Mouse (Mus musculus): Measurements from ENCODE around the gene Atp2b2. TPM values are rescaled to one million over a fixed set of nuclear protein-coding genes. Genes with fewer than 3 reads are reported as not detected.

Atp2b2 gene
- polyA plus RNA-seq, 1 experiment from 2014 or later: 0.15 TPM

- ATAC-seq (ENCODE audit: low read depth): peak; percentile 55
- H3K9me3 ChIP-seq (ENCODE audit: control insufficient read depth, low read length): no peaks in the 10 kb centered on the region
- no peak overlapping the region for H3K9ac ChIP-seq (ENCODE audit: low read length)
- peak overlapping the region; percentile 54 for H3K4me2 ChIP-seq (ENCODE audit: low read depth, low read length)
- H3K27me3 ChIP-seq (ENCODE audit: control insufficient read depth, insufficient read depth, low read depth, low read length): peaks cover 35% of the 10 kb centered on the region
- no peaks in the 10 kb centered on the region for H3K4me1 ChIP-seq (replicated peaks; ENCODE audit: control insufficient read depth, insufficient read depth, low read length)
- no peaks in the 10 kb centered on the region for H3K36me3 ChIP-seq (ENCODE audit: control insufficient read depth, insufficient read depth, low read length)
- H3K4me3 ChIP-seq (ENCODE audit: low read length): peak overlapping the region; percentile 25
- H3K27ac ChIP-seq (ENCODE audit: low read length): no peak overlapping the region
- 1% methylated on average over 42 of the region's 49 CpGs for WGBS
Measured at GRCm38 (mm10) chr6:113891225-113891967, 151.0 kb downstream of the Atp2b2 start.

- H3K36me3 ChIP-seq (ENCODE audit: control insufficient read depth, insufficient read depth, low read length): no peaks in the 10 kb centered on the region
- no peak overlapping the region for H3K9ac ChIP-seq (ENCODE audit: low read length)
- 0% methylated on average over 10 of the region's 10 CpGs for WGBS
- H3K4me3 ChIP-seq (ENCODE audit: low read length): peak overlapping the region; percentile 25
- no peaks in the 10 kb centered on the region for H3K4me1 ChIP-seq (replicated peaks; ENCODE audit: control insufficient read depth, insufficient read depth, low read length)
- ATAC-seq (ENCODE audit: low read depth): no peak; the same call in 1 of the 2 replicates
- H3K4me2 ChIP-seq (ENCODE audit: low read depth, low read length): peak overlapping the region; percentile 54
- H3K9me3 ChIP-seq (ENCODE audit: control insufficient read depth, low read length): no peaks in the 10 kb centered on the region
- H3K27ac ChIP-seq (ENCODE audit: low read length): no peak overlapping the region
- peaks cover 35% of the 10 kb centered on the region for H3K27me3 ChIP-seq (ENCODE audit: control insufficient read depth, insufficient read depth, low read depth, low read length)
Measured at GRCm38 (mm10) chr6:113890858-113891213, 151.6 kb downstream of the Atp2b2 start.

- Histone ChIP-seq H3K9ac (ENCODE audit: low read length) (no peak overlapping the region), H3K4me3 (ENCODE audit: low read length) (no peak overlapping the region), H3K27me3 (ENCODE audit: control insufficient read depth, insufficient read depth, low read depth, low read length) (peaks cover 35% of the 10 kb centered on the region), H3K27ac (ENCODE audit: low read length) (no peak overlapping the region), H3K4me2 (ENCODE audit: low read depth, low read length) (no peak overlapping the region), H3K4me1 (replicated peaks; ENCODE audit: control insufficient read depth, insufficient read depth, low read length) (no peaks in the 10 kb centered on the region), H3K9me3 (ENCODE audit: control insufficient read depth, low read length) (no peaks in the 10 kb centered on the region), H3K36me3 (ENCODE audit: control insufficient read depth, insufficient read depth, low read length) (no peaks in the 10 kb centered on the region)
- ATAC-seq (ENCODE audit: low read depth): no peak
- WGBS: 17% methylated on average over 16 of the region's 16 CpGs
Measured at GRCm38 (mm10) chr6:113890023-113890857, 152.2 kb downstream of the Atp2b2 start.

- H3K4me2 ChIP-seq (ENCODE audit: low read depth, low read length): no peak overlapping the region
- H3K4me1 ChIP-seq (replicated peaks; ENCODE audit: control insufficient read depth, insufficient read depth, low read length): no peaks in the 10 kb centered on the region
- no peak overlapping the region for H3K9ac ChIP-seq (ENCODE audit: low read length)
- no peaks in the 10 kb centered on the region for H3K9me3 ChIP-seq (ENCODE audit: control insufficient read depth, low read length)
- H3K27me3 ChIP-seq (ENCODE audit: control insufficient read depth, insufficient read depth, low read depth, low read length): peaks cover 35% of the 10 kb centered on the region
- WGBS: 39% methylated on average over 3 of the region's 3 CpGs
- H3K36me3 ChIP-seq (ENCODE audit: control insufficient read depth, insufficient read depth, low read length): no peaks in the 10 kb centered on the region
- no peak overlapping the region for H3K27ac ChIP-seq (ENCODE audit: low read length)
- H3K4me3 ChIP-seq (ENCODE audit: low read length): no peak overlapping the region
- ATAC-seq (ENCODE audit: low read depth): no peak
Measured at GRCm38 (mm10) chr6:113889180-113889579, 153.2 kb downstream of the Atp2b2 start.

GRCm38 (mm10) chr6:113886886-113887285, 155.5 kb downstream of the Atp2b2 start:
- no peak for ATAC-seq (ENCODE audit: low read depth)
- peaks cover 28% of the 10 kb centered on the region for H3K27me3 ChIP-seq (ENCODE audit: control insufficient read depth, insufficient read depth, low read depth, low read length)
- H3K4me3 ChIP-seq (ENCODE audit: low read length): no peak overlapping the region
- H3K36me3 ChIP-seq (ENCODE audit: control insufficient read depth, insufficient read depth, low read length): no peaks in the 10 kb centered on the region
- no peaks in the 10 kb centered on the region for H3K9me3 ChIP-seq (ENCODE audit: control insufficient read depth, low read length)
- no peaks in the 10 kb centered on the region for H3K4me1 ChIP-seq (replicated peaks; ENCODE audit: control insufficient read depth, insufficient read depth, low read length)
- H3K4me2 ChIP-seq (ENCODE audit: low read depth, low read length): no peak overlapping the region
- no peak overlapping the region for H3K9ac ChIP-seq (ENCODE audit: low read length)
- H3K27ac ChIP-seq (ENCODE audit: low read length): no peak overlapping the region

- WGBS: 63% methylated on average over 4 of the region's 4 CpGs
- H3K27ac ChIP-seq (ENCODE audit: low read length): no peak overlapping the region
- H3K36me3 ChIP-seq (ENCODE audit: control insufficient read depth, insufficient read depth, low read length): no peaks in the 10 kb centered on the region
- no peak overlapping the region for H3K4me3 ChIP-seq (ENCODE audit: low read length)
- no peak for ATAC-seq (ENCODE audit: low read depth)
- H3K4me1 ChIP-seq (replicated peaks; ENCODE audit: control insufficient read depth, insufficient read depth, low read length): no peaks in the 10 kb centered on the region
- H3K27me3 ChIP-seq (ENCODE audit: control insufficient read depth, insufficient read depth, low read depth, low read length): peaks cover 8% of the 10 kb centered on the region
- no peak overlapping the region for H3K9ac ChIP-seq (ENCODE audit: low read length)
- H3K9me3 ChIP-seq (ENCODE audit: control insufficient read depth, low read length): no peaks in the 10 kb centered on the region
- H3K4me2 ChIP-seq (ENCODE audit: low read depth, low read length): no peak overlapping the region
Measured at GRCm38 (mm10) chr6:113884806-113885205, 157.6 kb downstream of the Atp2b2 start.

- no peak for ATAC-seq (ENCODE audit: low read depth)
- Histone ChIP-seq H3K4me2 (ENCODE audit: low read depth, low read length) (no peak overlapping the region), H3K9me3 (ENCODE audit: control insufficient read depth, low read length) (no peaks in the 10 kb centered on the region), H3K27me3 (ENCODE audit: control insufficient read depth, insufficient read depth, low read depth, low read length) (no peaks in the 10 kb centered on the region), H3K36me3 (ENCODE audit: control insufficient read depth, insufficient read depth, low read length) (no peaks in the 10 kb centered on the region), H3K27ac (ENCODE audit: low read length) (no peak overlapping the region), H3K4me1 (replicated peaks; ENCODE audit: control insufficient read depth, insufficient read depth, low read length) (no peaks in the 10 kb centered on the region), H3K9ac (ENCODE audit: low read length) (no peak overlapping the region), H3K4me3 (ENCODE audit: low read length) (no peak overlapping the region)
- WGBS: 36% methylated on average over 9 of the region's 9 CpGs
Measured at GRCm38 (mm10) chr6:113883225-113883624, 159.2 kb downstream of the Atp2b2 start.

GRCm38 (mm10) chr6:113882396-113882795, 160.0 kb downstream of the Atp2b2 start:
- 57% methylated on average over 7 of the region's 7 CpGs for WGBS
- Histone ChIP-seq H3K36me3 (ENCODE audit: control insufficient read depth, insufficient read depth, low read length) (no peaks in the 10 kb centered on the region), H3K27ac (ENCODE audit: low read length) (no peak overlapping the region), H3K4me3 (ENCODE audit: low read length) (no peak overlapping the region), H3K9me3 (ENCODE audit: control insufficient read depth, low read length) (no peaks in the 10 kb centered on the region), H3K9ac (ENCODE audit: low read length) (no peak overlapping the region), H3K4me2 (ENCODE audit: low read depth, low read length) (no peak overlapping the region), H3K4me1 (replicated peaks; ENCODE audit: control insufficient read depth, insufficient read depth, low read length) (no peaks in the 10 kb centered on the region), H3K27me3 (ENCODE audit: control insufficient read depth, insufficient read depth, low read depth, low read length) (no peaks in the 10 kb centered on the region)
- ATAC-seq (ENCODE audit: low read depth): no peak

GRCm38 (mm10) chr6:113881561-113882243, 160.7 kb downstream of the Atp2b2 start:
- Histone ChIP-seq H3K27ac (ENCODE audit: low read length) (no peak overlapping the region), H3K4me1 (replicated peaks; ENCODE audit: control insufficient read depth, insufficient read depth, low read length) (no peaks in the 10 kb centered on the region), H3K4me2 (ENCODE audit: low read depth, low read length) (no peak overlapping the region), H3K9me3 (ENCODE audit: control insufficient read depth, low read length) (no peaks in the 10 kb centered on the region), H3K36me3 (ENCODE audit: control insufficient read depth, insufficient read depth, low read length) (no peaks in the 10 kb centered on the region), H3K9ac (ENCODE audit: low read length) (no peak overlapping the region), H3K4me3 (ENCODE audit: low read length) (no peak overlapping the region), H3K27me3 (ENCODE audit: control insufficient read depth, insufficient read depth, low read depth, low read length) (no peaks in the 10 kb centered on the region)
- WGBS: 45% methylated on average over 10 of the region's 10 CpGs
- ATAC-seq (ENCODE audit: low read depth): no peak

Data from lung, embryonic 16.5 days (tissue).